Mouse (Mus musculus) MEL-GATA-1-ER (cell line): ENCODE results near the gene Mpig6b.

Experiments
- DNase-seq: peaks from one replicate; pipeline ENCODE4 v3.0.0-alpha.2; 2012; ENCODE audit warnings: low read depth; ENCODE audit errors: extremely low read depth

Gene Mpig6b

DNA sequence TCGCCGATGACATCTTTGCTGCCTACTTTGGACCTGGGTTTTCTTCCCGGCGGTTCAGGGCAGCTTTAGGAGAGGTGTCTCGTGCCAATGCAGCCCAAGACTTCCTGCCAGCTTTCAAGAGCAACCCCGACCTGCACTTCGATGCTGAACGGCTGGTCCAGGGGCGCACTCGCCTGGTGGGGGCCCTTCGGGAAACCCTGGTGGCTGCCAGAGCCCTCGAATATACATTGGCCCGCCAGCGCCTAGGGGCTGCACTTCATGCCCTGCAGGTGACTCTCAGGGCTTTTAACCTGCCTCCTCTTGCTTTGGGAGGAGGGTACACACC is 48.3 kb downstream of the Mpig6b start:
- no peak for DNase-seq

DNA sequence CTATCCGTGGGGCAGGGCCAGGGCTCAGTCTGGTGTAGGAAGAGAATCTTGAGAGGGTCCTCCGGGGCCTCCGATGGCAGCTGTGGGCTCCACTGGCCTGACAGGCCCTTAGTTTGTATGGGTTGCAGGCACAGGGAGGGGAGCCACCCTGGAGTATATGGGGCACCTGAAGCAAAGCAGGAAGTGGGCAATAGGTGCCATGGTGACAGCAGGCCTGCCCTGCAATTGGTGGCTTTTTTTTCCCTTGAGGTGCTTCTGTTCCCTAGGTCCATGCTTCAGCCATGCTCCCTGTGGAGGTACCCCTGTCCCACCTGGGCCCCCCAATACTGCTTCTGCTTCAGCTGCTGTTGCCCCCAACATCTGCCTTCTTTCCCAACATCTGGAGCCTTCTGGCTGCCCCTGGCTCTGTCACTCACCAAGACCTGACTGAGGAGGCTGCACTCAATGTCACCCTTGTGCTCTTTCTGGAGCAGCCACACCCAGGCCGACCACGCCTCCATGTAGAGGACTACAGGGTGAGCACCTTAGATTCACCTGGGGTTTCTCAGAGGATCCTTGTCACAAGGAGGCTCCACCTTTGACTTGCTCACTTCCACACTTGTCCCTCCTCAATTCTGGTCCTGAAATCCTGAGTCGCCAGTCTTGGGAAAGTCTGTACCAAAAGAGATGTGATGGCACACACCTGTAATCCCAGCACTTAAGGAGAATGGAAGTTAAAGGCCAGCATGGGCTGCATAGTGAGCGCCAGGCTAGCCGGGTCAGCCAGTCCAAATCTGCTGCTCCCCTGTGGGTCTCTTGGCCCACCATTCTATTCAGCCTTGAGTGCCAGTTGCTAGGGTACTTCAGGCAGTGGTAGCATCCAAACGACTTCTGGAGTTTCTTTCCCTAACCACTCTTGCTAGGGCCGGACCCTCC is 48.9 kb downstream of the Mpig6b start:
- DNase-seq: no peak

DNA sequence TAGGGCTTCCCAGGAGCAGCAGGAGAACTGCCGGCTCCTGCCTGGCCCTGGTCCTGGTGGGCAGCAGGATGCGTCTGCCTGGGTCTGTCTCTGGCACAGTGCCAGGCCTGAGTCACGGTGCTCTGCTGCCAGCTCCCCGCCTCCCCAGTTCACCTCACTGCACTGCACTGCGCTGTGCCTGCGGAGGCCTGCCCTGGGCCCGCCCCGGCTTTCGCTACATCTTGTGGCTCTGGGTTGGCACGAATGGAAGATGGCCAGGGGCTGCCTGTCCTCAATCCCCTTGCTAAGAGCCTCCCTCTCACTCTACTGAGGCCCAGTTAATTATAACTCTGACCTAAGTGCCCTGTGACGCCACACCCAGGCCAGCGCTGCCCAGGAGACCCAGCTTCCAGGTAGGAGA is 49.6 kb downstream of the Mpig6b start, which contains the start of gene Vwa7:
TSS of gene Vwa7 (plus strand) at position 204 of the 400 bp plus-strand sequence.
- no peak for DNase-seq

GRCm38 (mm10) chr17:35015296-35015695 is 50.7 kb downstream of the Mpig6b start:
- no peak for DNase-seq

DNA sequence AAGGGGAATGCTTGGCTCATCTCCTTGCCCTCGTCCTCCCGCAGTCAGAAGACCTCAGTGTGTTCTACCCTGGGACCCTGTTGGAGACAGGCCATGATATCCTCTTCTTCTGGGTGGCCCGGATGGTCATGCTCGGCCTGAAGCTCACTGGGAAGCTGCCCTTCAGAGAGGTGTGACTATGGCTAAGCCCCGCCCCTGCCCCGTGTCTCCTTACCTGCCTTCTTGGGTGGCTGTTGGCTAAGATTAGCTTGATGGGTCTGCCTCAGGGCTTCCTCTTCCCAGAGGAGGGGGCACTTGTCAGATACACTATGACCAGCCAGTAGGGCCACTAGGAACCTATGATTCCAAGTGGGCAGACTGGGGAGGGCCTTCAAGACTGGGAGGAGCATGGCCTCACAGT is 52.8 kb downstream of the Mpig6b start:
- no peak for DNase-seq
